Mouse (Mus musculus) bone marrow macrophage, adult 2 months (primary cell): Measurements from ENCODE around the gene Tnfsf9. TPM values are rescaled to one million over a fixed set of nuclear protein-coding genes. Genes with fewer than 3 reads are reported as not detected.

Source experiments
- H3K27ac ChIP-seq: 2 replicates; pipeline ENCODE4 v1.5.1; 2012; ENCODE audit warnings: low read depth, low read length; ENCODE audit not compliant: insufficient read depth
- H3K4me1 ChIP-seq: 2 replicates; pipeline ENCODE4 v1.6.1; 2012; ENCODE audit warnings: low read length; ENCODE audit not compliant: control insufficient read depth, insufficient read depth
- H3K4me3 ChIP-seq: 2 replicates; pipeline ENCODE4 v1.5.1; 2012; ENCODE audit warnings: mild to moderate bottlenecking, low read length, moderate library complexity; ENCODE audit not compliant: insufficient read depth
- CTCF ChIP-seq: IDR thresholded peaks from 2 replicates; pipeline ENCODE4 v1.5.1; 2012; ENCODE audit warnings: low read depth, mild to moderate bottlenecking, low read length, moderate library complexity
- POLR2A ChIP-seq: IDR thresholded peaks from 2 replicates; pipeline ENCODE4 v1.6.1; 2012; ENCODE audit warnings: mild to moderate bottlenecking, low read depth, low read length, borderline replicate concordance
- polyA plus RNA-seq: library from polyadenylated mRNA; stranded (reverse); fragments of >200 nt; gene quantifications from 2 replicates; pipeline ENCODE4 v1.2.4, GENCODE M21; 2012; ENCODE audit not compliant: missing spikeins, insufficient read depth, insufficient read length

The Tnfsf9 gene
- polyA plus RNA-seq, 1 experiment, result 6.0 TPM

DNA sequence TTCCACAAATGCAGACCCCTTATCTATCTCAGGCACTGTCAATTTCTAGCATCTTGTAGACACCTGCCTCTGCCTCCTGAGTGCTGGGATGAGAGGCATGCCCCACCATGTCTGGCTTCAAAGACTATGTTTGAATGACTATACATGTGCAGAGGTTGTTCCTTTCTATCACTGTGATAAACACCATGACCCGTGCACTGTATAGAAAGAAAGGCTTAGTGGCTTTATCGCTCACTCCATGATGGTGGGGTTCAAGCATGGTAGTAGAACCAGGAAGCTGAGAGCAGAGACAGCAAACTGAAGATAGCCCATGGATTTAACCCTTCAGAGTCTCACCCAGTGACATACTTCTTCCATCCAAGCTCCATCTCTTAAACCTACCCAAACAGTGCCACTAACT is 29.6 kb downstream of the Tnfsf9 start:
- H3K4me3 ChIP-seq, result no peak overlapping the region
- no peaks in the 10 kb centered on the region for H3K4me1 ChIP-seq
- no peak for TF ChIP-seq POLR2A
- no peak for TF ChIP-seq CTCF
- H3K27ac ChIP-seq, result no peak overlapping the region

GRCm38 (mm10) chr17:57135635-57136034 is 30.5 kb downstream of the Tnfsf9 start:
- TF ChIP-seq POLR2A, result no peak
- TF ChIP-seq CTCF, result no peak
- Histone ChIP-seq H3K27ac (no peak overlapping the region), H3K4me3 (no peak overlapping the region), H3K4me1 (no peaks in the 10 kb centered on the region)

DNA sequence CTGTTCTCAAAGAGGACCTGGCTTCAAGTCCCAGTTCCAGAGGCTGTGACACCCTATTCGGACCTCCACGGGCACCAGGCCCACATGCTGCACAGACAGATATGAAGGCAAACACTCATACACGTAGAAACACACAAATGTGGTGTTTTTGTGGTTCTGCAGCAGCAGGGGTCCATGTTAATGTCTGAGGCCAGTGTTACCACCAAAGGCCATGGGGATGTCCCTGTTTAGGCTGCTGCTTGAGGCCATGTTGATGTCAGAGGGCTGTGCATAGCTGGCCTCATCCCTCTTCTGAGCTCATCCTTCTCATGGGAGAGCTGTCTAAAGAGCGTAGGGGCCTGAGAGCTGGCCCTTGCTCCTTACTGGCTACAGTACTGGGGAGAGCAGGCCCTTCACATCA is 33.6 kb downstream of the Tnfsf9 start:
- TF ChIP-seq POLR2A, result no peak
- TF ChIP-seq CTCF, result no peak
- Histone ChIP-seq H3K27ac (no peak overlapping the region), H3K4me1 (no peaks in the 10 kb centered on the region), H3K4me3 (no peak overlapping the region)

GRCm38 (mm10) chr17:57139708-57140107 is 34.6 kb downstream of the Tnfsf9 start:
- no peaks in the 10 kb centered on the region for H3K4me1 ChIP-seq

GRCm38 (mm10) chr17:57143704-57144103 is 38.6 kb downstream of the Tnfsf9 start:
- no peak overlapping the region for H3K4me3 ChIP-seq
- H3K27ac ChIP-seq, result no peak overlapping the region
- TF ChIP-seq CTCF (no peak), POLR2A (no peak)
- H3K4me1 ChIP-seq, result no peaks in the 10 kb centered on the region

More at GRCm38 (mm10) chr17:57139708-57140107, 34.6 kb downstream of the Tnfsf9 start:
- Histone ChIP-seq H3K4me3 (no peak overlapping the region), H3K27ac (no peak overlapping the region)
- TF ChIP-seq POLR2A (no peak), CTCF (no peak)

DNA sequence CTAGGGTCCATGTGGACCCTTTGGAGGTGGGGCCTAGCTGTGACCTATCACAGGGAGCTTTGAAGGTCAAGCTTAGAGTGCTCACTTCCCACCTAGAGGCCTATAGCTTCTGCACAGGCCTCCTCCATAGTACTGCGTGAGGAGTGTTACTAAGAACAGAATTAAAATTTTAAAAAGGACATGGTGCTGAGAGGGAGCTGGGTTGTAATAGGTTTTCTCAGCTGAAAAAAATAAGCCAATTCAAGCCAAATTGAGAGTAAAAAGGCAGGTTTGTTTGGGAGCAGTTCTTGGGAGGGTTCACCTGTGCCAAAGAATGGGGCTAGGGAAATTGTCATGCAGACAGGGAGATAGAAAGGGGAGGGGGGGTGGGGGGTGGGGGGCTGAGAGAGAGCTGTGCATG is 40.0 kb downstream of the Tnfsf9 start:
- H3K4me3 ChIP-seq, result no peak overlapping the region
- 0 out of 2 replicates have a peak, but pooled peaks cover 3% of the 10 kb centered on the region for H3K4me1 ChIP-seq
- TF ChIP-seq POLR2A (no peak), CTCF (no peak)
- H3K27ac ChIP-seq, result no peak overlapping the region

DNA sequence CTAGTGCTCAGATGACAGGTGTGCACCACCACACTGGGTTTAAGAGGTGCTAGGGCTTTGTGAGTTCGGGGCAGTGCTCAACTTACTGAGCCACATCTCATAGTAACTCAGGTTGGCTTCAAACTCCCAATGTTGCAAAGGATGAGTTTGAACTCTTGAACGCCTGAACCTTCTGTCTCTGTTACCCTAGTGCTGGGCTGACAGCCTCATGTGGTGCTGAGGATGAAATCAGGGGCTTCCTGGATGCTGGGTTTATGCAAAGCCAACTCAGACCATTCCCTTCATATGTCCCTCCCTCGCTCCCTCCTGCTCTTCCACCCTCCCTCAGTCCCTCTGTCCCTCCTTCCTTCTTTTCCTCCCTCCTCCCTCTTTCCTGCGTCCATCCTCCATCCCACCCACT is 43.2 kb downstream of the Tnfsf9 start:
- Histone ChIP-seq H3K27ac (no peak overlapping the region), H3K4me3 (no peak overlapping the region)

GRCm38 (mm10) chr17:57148994-57149803 is 44.1 kb downstream of the Tnfsf9 start, which contains the start of gene Cd70:
Cd70 (minus strand) TSS chr17:57149777.
- TF ChIP-seq CTCF (no peak), POLR2A (no peak)
- H3K4me3 ChIP-seq, result peak within 1 kb of the TSS; percentile 36
- H3K27ac ChIP-seq, result no peak within 1 kb of the TSS
- peaks cover 13% of the 10 kb centered on the region for H3K4me1 ChIP-seq

More for the DNA sequence above, 43.2 kb downstream of the Tnfsf9 start:
- peaks cover 7% of the 10 kb centered on the region; the same call in 1 of the 2 replicates for H3K4me1 ChIP-seq
- TF ChIP-seq CTCF (no peak), POLR2A (no peak)

- TF ChIP-seq POLR2A (no peak), CTCF (no peak)
- no peak overlapping the region for H3K27ac ChIP-seq
- no peak overlapping the region for H3K4me3 ChIP-seq
- peaks cover 16% of the 10 kb centered on the region for H3K4me1 ChIP-seq
Measured at GRCm38 (mm10) chr17:57153006-57153405, 47.9 kb downstream of the Tnfsf9 start.

- H3K4me1 ChIP-seq, result peaks cover 16% of the 10 kb centered on the region
- TF ChIP-seq CTCF, result no peak
- no peak for TF ChIP-seq POLR2A
- no peak overlapping the region for H3K27ac ChIP-seq
- H3K4me3 ChIP-seq, result no peak overlapping the region
Measured at GRCm38 (mm10) chr17:57153787-57154186, 48.7 kb downstream of the Tnfsf9 start.

Other genes starting within 250 kb of the Tnfsf9 start
- gene Acsbg2, start 230.9 kb upstream of the Tnfsf9 start, polyA plus RNA-seq, result not detected in 2 replicates
- gene 1700061G19Rik, start 229.8 kb upstream of the Tnfsf9 start, polyA plus RNA-seq, result not detected in 2 replicates
- 10.8 and 15.5 TPM in 2 replicates for gene Mllt1, start 169.9 kb upstream of the Tnfsf9 start, polyA plus RNA-seq
- not detected in 2 replicates for gene Acer1, start 123.2 kb upstream of the Tnfsf9 start, polyA plus RNA-seq
- 18.1 and 19.6 TPM in 2 replicates for gene Clpp, start 115.0 kb upstream of the Tnfsf9 start, polyA plus RNA-seq
- 12.5 and 13.6 TPM in 2 replicates for gene Alkbh7, start 108.0 kb upstream of the Tnfsf9 start, polyA plus RNA-seq
- gene Pspn, start 105.3 kb upstream of the Tnfsf9 start, polyA plus RNA-seq, result not detected in 2 replicates
- gene Gtf2f1, start 94.0 kb upstream of the Tnfsf9 start, polyA plus RNA-seq, result 57.7 and 61.5 TPM in 2 replicates
- gene Gm17949, start 93.9 kb upstream of the Tnfsf9 start, polyA plus RNA-seq, result not detected in 2 replicates
- gene Khsrp, start 73.8 kb upstream of the Tnfsf9 start, polyA plus RNA-seq, result 75.7 and 76.5 TPM in 2 replicates
- not detected in 2 replicates for gene Slc25a41, start 63.7 kb upstream of the Tnfsf9 start, polyA plus RNA-seq
- gene Crb3, start 46.2 kb upstream of the Tnfsf9 start, polyA plus RNA-seq, result not detected in 2 replicates
- gene Slc25a23, start 45.5 kb upstream of the Tnfsf9 start, polyA plus RNA-seq, result 15.9 and 19.0 TPM in 2 replicates
- gene Dennd1c, start 26.8 kb upstream of the Tnfsf9 start, polyA plus RNA-seq, result 145 and 164 TPM in 2 replicates
- 0.59 and 0.91 TPM in 2 replicates for gene Tubb4a, start 17.5 kb upstream of the Tnfsf9 start, polyA plus RNA-seq
- gene Cd70, start 44.5 kb downstream of the Tnfsf9 start, polyA plus RNA-seq, result not detected in 2 replicates
- 3.5 and 3.8 TPM in 2 replicates for gene Tnfsf14, start 88.9 kb downstream of the Tnfsf9 start, polyA plus RNA-seq
- gene C3, start 122.8 kb downstream of the Tnfsf9 start, polyA plus RNA-seq, result 89.2 and 101 TPM in 2 replicates
- 60.4 and 60.7 TPM in 2 replicates for gene Gpr108, start 143.1 kb downstream of the Tnfsf9 start, polyA plus RNA-seq
- 24.6 and 26.6 TPM in 2 replicates for gene Trip10, start 144.1 kb downstream of the Tnfsf9 start, polyA plus RNA-seq
- gene Vav1, start 173.8 kb downstream of the Tnfsf9 start, polyA plus RNA-seq, result 128 and 138 TPM in 2 replicates